Mouse (Mus musculus): ENCODE measurements around the gene Hist1h2ad.
"Not testable (repeated sequence)": the region's sequence is repeated elsewhere in the genome, so short reads cannot be mapped to it uniquely, and the experiment has no call there.

Gene Hist1h2ad

GRCm38 (mm10) chr13:23562699-23563462 lies 11.3 kb upstream of the Hist1h2ad start:
- DNase-seq (ENCODE audit: low read depth, low spot score): no peak

DNA sequence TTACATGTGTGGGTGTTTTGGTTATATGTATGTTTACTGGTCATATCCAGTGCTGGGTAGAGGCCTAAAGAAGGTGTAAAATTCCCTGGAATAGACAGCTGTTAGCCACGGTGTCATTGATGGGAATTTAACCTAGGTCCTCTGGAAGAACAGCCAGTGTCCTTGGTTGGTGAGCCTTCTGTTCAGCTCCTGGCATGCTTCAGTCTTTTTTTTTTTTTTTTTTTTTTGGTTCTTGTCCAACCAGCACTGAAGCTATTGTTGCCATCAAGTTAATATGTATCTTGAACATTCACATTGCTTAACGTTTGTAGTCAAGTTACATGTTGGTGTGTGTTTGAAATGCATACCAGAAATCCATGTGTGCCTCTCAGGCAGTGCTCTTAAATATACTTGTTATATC lies 9.7 kb upstream of the Hist1h2ad start:
- DNase-seq (ENCODE audit: low read depth, low spot score): no peak

DNA sequence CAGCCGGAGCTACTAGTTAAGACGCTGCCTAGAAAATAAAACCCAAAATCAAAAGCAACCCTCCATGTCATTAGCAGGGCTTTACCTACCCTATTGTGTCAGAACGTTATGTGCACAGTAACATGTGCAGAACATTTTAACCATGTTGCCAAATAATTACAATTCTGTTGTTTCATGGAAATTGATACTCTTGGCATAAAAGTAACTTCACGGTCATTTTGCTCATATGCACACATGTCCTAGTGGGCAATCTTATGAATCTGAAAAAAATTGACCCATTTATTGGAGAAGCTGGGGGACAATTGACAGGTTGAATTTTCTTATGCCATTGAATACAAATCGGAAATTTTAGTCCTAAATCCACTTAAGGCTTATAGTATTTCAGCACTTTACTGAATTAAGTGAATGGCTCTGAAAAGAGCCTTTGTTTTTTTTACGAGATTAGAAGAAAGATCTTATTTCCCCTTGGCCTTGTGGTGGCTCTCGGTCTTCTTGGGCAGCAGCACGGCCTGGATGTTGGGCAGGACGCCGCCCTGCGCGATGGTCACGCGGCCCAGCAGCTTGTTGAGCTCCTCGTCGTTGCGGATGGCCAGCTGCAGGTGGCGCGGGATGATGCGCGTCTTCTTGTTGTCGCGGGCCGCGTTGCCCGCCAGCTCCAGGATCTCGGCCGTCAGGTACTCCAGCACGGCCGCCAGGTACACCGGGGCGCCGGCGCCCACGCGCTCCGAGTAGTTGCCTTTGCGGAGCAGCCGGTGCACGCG lies 3.7 kb upstream of the Hist1h2ad start:
- peak; percentile 49 for DNase-seq (ENCODE audit: low read depth, low spot score)

- peak; percentile 93 for DNase-seq (ENCODE audit: low read depth, low spot score)
Measured at GRCm38 (mm10) chr13:23571022-23571503, 3.1 kb upstream of the Hist1h2ad start, which contains the start of the genes Hist1h2ae and Hist1h2bg. TSS of gene Hist1h2ae (minus strand) at chr13:23571220. TSS of gene Hist1h2bg (plus strand) at chr13:23571396.

- peak; percentile 57 for DNase-seq (ENCODE audit: low read depth, low spot score)
Measured at GRCm38 (mm10) chr13:23571504-23572217, 2.5 kb upstream of the Hist1h2ad start.

DNA sequence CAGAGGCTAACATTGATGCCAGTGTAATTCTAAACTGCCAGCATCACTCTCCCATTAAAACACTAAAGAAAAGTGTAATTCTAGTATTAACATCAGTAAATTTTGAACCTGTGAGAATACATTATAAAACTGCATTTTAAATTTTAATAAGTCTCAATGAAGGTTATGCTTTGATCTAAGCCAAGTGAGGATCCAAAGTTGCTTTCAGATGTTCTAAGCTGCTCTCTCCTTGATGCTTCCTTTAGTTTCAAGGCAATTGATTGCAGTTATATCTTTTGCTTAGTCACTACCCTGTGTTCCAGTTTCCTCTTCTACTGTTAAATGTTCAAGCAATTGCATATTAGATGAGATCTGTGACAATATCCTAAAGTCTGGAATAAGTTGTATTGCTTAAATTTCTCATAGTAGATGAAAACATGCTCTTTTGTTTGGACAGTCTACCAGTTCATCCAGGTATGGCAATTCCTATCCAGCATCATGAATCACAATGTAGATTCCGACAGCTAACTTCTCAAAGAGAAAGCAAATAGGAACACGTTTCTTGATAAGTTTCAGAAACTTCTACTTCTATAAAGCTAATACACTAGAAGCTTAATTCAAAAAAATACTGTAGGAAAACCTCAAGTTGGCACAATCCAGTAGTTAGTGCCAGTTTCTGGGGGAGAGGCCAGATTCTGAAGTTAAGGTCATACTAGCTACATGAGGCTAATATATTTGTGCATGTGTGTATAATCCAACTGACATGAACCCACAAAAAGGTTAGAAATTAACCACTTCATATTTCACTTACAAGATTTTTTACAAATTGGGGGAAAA lies 1.8 kb upstream of the Hist1h2ad start:
- peak; percentile 62 for DNase-seq (ENCODE audit: low read depth, low spot score)

GRCm38 (mm10) chr13:23573034-23573897 lies 915 bp upstream of the Hist1h2ad start:
- DNase-seq (ENCODE audit: low read depth, low spot score): peak; percentile 47

GRCm38 (mm10) chr13:23574546-23575170 lies 477 bp downstream of the Hist1h2ad start:
- peak; percentile 49 for DNase-seq (ENCODE audit: low read depth, low spot score)

- DNase-seq (ENCODE audit: low read depth, low spot score): peak; percentile 88
Measured at GRCm38 (mm10) chr13:23575271-23575851, 1.2 kb downstream of the Hist1h2ad start, which contains the start of gene Hist1h3d. TSS of gene Hist1h3d (plus strand) at chr13:23575763.

DNA sequence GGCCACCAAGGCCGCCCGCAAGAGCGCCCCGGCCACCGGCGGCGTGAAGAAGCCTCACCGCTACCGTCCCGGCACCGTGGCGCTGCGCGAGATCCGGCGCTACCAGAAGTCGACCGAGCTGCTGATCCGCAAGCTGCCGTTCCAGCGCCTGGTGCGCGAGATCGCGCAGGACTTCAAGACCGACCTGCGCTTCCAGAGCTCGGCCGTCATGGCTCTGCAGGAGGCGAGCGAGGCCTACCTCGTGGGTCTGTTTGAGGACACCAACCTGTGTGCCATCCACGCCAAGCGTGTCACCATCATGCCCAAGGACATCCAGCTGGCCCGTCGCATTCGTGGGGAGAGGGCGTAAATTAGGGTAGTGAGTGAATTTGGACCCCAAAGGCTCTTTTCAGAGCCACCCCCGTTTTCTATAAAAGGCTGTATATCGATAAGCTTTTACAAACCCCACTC lies 1.7 kb downstream of the Hist1h2ad start:
- not testable (repeated sequence) for DNase-seq (ENCODE audit: low read depth, low spot score)

GRCm38 (mm10) chr13:23576351-23576881 lies 2.2 kb downstream of the Hist1h2ad start:
- peak; percentile 50 for DNase-seq (ENCODE audit: low read depth, low spot score)

- peak; percentile 40 for DNase-seq (ENCODE audit: low read depth, low spot score)
Measured at GRCm38 (mm10) chr13:23576906-23577639, 2.9 kb downstream of the Hist1h2ad start.

GRCm38 (mm10) chr13:23577835-23578234 lies 3.7 kb downstream of the Hist1h2ad start:
- no peak for DNase-seq (ENCODE audit: low read depth, low spot score)

GRCm38 (mm10) chr13:23581408-23582218 lies 7.4 kb downstream of the Hist1h2ad start, which contains the start of gene Hist1h4d:
TSS of gene Hist1h4d (plus strand) at chr13:23581598.
- DNase-seq (ENCODE audit: low read depth, low spot score): peak; percentile 95

GRCm38 (mm10) chr13:23582219-23583056 lies 8.3 kb downstream of the Hist1h2ad start:
- DNase-seq (ENCODE audit: low read depth, low spot score): no peak

Measured in c-Kit-negative CD71-positive TER-119-positive erythroid progenitor cells, embryonic 14.5 days (primary cell).